Mouse (Mus musculus) liver, adult 2 months (tissue): ENCODE measurements around the gene Mtg1.

Source experiments
- CTCF ChIP-seq: fragments of 200-500 bp; IDR thresholded peaks from 2 replicates; pipeline ENCODE4 v1.5.1; 2011; ENCODE audit warnings: low read depth, low read length, control low read depth
- POLR2A ChIP-seq: fragments of 200-500 bp; IDR thresholded peaks from 2 replicates; pipeline ENCODE4 v1.6.1; 2011; ENCODE audit warnings: low read length, control low read depth; ENCODE audit not compliant: insufficient read depth; ENCODE audit errors: extremely low read depth

DNA sequence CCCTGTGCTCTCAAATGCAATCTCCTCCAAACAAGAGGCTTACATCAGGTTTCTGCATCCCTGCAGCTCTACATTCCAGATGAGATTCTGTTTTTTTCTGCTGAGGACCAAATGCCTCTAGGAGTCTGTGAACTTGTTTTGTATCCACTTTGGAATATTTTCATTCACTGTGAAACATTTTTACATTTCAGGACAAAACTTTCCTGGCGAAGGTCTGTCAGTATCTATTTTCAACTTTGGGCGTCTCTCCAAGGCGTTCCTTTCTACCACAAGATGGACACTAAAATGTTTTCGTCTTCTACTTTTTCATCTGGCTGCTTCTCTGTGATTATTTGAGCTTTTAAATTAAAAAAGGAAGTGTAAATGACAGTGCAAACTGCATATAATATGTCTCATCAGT lies 56.7 kb downstream of the Mtg1 start:
- TF ChIP-seq POLR2A: no peak
- no peak for TF ChIP-seq CTCF
